Mouse (Mus musculus) gastrocnemius, adult 18-20 months (tissue): Measurements from ENCODE around the gene Ap3m1. TPM values are rescaled to one million over a fixed set of nuclear protein-coding genes. Genes with fewer than 3 reads are reported as not detected.
"Not testable (repeated sequence)": the region's sequence is repeated elsewhere in the genome, so short reads cannot be mapped to it uniquely, and the experiment has no call there.

ENCODE experiments used
- DNase-seq: peaks from one replicate; pipeline ENCODE4 v3.0.0; 2021; ENCODE audit warnings: low spot score
- long read RNA-seq, 2 experiments: library from polyadenylated mRNA; stranded (forward); transcript quantifications; one replicate each; pipeline ENCODE4 v2.0.0; 2021
- total RNA-seq, 2 experiments: library from RNA; stranded (reverse); gene quantifications; 2 replicates each; pipeline ENCODE4 v1.2.3; 2021

The Ap3m1 gene
- 10 to 100 TPM; 32.3 to 34.3 TPM for total RNA-seq
- long read RNA-seq, experiment 1, full-length matches to known transcripts: 15 of 30 reads
- long read RNA-seq, experiment 1, partial matches to known transcripts: 2 of 30 reads
- long read RNA-seq, experiment 1, other reads (novel, unspliced or antisense): 13 of 30 reads
- long read RNA-seq, experiment 2, full-length matches to known transcripts: 11 of 19 reads
- long read RNA-seq, experiment 2, partial matches to known transcripts: 2 of 19 reads
- long read RNA-seq, experiment 2, other reads (novel, unspliced or antisense): 6 of 19 reads

- DNase-seq: peak; percentile 92
These were observed at the start of gene Ap3m1, which contains the start of gene Adk for GRCm38 (mm10) chr14:21052112-21052780. TSS of gene Ap3m1 (minus strand) at chr14:21052508. TSS of gene Adk (plus strand) at chr14:21052574.

- DNase-seq: peak; percentile 57
These were observed 49.3 kb upstream of the Ap3m1 start for GRCm38 (mm10) chr14:21101562-21101961.

DNA sequence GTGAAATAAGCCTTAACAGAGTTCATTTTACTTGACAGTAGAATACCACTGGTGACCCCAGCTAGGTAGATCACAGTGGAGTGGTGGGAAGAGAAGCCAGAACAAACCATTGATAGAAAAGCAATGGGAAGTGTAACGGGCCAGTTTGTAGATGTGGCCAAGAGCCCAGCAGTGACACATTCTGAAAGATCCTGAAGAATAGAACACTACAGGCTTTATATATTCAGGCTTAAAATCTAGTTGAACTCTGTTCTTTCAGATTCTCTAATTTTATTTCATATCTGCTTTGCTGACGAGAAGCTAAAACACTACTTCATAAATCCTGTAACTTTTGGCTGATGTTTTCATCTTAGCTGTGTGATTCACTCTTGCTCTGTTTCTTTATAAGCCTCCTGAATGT, 48.6 kb upstream of the Ap3m1 start:
- DNase-seq: no peak

GRCm38 (mm10) chr14:21099371-21099770, 47.1 kb upstream of the Ap3m1 start:
- DNase-seq: no peak

- DNase-seq: no peak
These were observed 44.4 kb upstream of the Ap3m1 start for GRCm38 (mm10) chr14:21096689-21097088.

DNA sequence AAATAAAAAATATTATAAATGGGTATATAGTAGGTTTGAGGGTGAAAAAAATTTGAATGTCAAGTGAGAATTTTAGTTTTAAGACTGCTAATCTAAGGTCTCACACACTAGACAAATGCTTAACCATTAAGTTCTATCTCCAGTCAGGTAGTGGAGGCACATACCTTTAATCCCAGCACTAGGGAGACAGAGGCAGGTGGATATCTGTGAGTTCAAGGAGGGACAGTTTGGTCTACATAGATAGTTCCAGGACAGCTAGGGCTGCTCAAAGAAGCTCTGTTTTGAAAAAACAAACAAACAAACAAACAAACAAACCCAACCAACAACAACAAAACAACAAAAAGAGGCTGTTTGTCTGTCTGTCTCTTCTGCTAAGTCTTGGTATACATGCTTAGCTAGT, 44.0 kb upstream of the Ap3m1 start:
- no peak for DNase-seq

- not testable (repeated sequence) for DNase-seq
These were observed 41.9 kb upstream of the Ap3m1 start for GRCm38 (mm10) chr14:21094161-21094560.

DNA sequence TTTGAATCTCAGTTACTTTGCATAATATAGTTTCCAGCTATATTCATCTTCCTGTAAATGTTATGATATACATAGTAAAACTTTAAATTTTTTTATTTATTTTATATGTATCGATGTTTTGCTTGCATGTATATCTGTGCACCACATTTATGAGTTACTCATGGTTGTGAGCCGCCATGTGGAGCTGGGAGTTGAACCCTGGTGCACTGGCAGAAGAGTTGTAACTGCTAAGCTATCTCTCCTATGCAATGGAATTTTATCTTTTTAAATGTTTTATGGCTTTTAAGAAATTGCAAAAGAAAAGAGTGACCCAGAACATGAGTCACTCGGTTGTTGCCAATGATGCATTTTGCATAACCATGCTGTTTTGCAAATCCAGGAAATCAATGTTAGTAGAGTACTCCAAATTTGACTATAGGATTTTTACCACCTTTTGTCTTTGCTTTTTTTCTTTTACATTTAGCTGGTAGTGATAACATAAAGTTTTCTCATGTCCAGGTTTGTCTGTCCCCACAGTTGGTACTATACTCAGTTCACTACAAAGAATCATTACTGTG, 38.7 kb upstream of the Ap3m1 start:
- no peak for DNase-seq

- DNase-seq: no peak
These were observed 38.1 kb upstream of the Ap3m1 start for GRCm38 (mm10) chr14:21090400-21090799.

- DNase-seq: no peak
These were observed 36.4 kb upstream of the Ap3m1 start for GRCm38 (mm10) chr14:21088731-21089130.

DNA sequence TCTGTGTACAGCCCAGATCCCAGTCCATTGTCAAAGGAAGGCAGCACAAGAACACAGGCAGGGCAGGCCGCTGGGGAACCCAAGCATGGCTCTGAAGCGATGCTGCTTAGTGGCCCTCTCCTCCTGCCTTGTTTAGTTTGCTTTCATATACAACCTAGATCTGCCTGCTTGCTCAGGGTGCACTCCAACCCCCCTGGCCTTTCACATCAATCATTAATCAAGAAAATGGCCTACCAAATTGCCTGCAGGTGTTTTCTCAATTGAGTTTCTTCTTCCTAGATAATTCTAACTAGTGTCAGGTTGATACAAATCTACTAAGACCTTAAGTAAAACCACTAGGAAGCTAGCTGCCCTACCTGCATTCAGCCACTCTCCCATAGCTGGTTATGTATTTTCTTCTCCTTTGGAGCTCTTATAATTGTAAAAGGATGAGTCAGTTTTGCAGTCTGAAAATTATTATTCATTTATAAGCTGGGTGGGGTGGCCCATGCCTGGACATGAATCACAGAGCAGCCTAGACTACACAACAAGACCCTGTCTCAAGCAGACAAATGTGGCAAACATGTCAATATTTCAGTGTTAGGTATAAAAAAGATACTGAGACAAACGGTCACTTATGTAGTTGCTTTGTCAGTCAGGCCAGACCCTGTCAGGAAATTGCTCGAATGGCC, 35.2 kb upstream of the Ap3m1 start:
- DNase-seq: no peak

DNA sequence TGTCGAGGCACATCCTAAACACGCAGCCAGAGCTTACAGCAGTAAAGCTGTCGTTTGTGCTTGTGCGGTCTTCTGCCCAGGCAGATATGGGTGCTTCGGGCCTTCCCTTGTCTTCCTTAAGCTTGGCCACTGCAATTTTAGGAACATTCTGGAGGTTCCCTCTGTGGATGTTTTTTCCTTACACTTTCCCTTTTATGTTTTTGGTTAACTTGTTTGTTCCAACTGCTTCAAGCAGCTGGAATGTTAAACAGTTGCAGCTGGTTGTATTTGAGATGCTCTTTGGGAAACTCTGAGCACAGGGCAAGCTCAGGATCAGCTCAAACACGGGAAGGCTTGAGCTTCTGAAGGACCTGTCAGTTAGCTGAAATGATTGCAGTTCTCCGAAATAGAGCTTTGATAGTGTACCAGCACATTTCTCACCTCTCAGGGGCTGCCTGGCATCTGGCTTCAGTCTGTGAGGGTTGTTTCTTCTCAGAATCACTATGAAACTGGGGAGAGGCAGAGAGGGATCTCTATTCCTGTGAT, 34.6 kb upstream of the Ap3m1 start:
- no peak for DNase-seq

GRCm38 (mm10) chr14:21086106-21086505, 33.8 kb upstream of the Ap3m1 start:
- DNase-seq: no peak

- no peak for DNase-seq
These were observed 33.4 kb upstream of the Ap3m1 start for GRCm38 (mm10) chr14:21085666-21086065.

GRCm38 (mm10) chr14:21082823-21083222, 30.5 kb upstream of the Ap3m1 start:
- no peak for DNase-seq

DNA sequence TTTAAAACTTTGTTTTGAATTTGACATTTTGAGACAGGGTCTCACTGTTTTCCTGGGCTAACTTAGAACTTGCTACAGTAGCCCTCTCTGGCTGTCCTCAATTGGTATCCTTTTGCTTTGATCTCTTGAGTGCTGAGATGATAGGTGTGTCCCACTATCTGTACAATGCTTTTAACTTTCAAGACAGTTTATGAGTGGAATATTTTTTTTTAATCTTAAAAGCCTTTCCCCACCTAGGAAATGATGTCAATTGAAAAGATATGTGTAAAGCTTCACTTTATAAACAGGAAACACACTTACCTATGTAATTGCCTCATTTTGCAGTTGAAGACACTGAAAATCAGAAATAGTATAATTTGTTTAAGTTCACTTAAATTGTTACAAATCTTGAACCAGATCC, 26.2 kb upstream of the Ap3m1 start:
- no peak for DNase-seq

DNA sequence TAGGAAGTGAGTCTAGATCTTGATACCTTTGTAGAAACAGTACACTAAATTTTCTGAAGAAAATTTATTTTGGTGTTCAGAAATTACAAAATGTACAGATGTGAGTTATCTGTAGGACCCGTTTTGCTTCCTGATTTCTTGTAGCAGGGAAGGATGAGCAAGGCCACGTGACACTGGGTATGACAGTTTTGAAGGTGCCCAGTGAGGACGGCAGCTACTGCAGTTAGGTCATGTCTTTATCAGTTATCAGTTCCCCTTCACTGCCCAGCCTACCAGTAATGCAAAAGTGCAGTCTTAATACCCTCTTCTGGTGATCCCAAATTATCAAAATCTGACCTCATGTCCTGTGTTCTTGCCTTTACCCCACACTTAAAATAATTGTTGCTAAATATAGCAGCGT, 25.6 kb upstream of the Ap3m1 start:
- no peak for DNase-seq

GRCm38 (mm10) chr14:21076501-21077194, 24.3 kb upstream of the Ap3m1 start:
- DNase-seq: no peak

DNA sequence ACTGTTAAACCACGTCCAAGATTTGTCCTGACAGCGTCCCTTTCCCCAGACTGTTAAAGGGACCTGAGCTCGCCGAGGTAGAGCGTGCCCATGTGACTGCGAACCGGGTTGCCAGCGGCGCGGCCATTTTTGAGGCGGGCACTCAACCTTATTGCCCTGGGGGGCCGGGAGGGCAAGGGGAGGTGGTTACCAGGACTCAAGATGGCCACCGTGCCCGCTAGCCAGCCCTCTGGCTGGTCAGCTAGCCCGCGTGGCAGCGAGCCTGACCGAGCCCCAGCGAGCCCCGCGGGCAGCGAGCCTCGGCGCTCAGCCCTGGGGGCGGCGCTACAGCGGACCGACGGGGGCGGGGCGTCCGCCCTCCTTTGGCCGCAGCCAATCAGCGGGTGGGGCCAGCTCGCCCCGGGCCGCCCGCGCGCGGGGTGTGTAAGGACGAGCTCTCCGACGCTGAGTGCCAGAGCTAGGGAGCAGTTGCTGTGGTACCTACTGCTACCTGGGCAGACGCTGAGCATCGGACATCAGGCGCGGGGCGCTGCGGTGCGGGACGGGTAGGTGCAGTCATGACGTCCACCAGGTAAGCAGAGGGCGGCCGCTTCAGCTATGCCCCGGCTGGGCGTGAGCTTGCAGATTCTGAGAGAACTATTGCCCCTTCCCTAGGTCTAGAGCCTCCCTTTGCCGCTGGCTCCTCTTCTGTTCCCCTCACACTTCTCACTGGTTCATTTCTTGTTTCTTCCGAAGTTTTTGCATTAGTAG, 23.6 kb upstream of the Ap3m1 start:
- peak; percentile 91 for DNase-seq
